Mouse (Mus musculus): ENCODE measurements around the gene Ascc3.

The Ascc3 gene

GRCm38 (mm10) chr10:50592355-50593293 lies at the start of gene Ascc3:
Gene Ascc3 (plus strand): TSS chr10:50592669.
- DNase-seq = peak; percentile 91

- DNase-seq = no peak
Observed at GRCm38 (mm10) chr10:50584721-50585120, 7.7 kb upstream of the Ascc3 start.

- DNase-seq = no peak
Observed at GRCm38 (mm10) chr10:50586556-50586955, 5.9 kb upstream of the Ascc3 start.

- DNase-seq = peak; percentile 3
Observed at GRCm38 (mm10) chr10:50593371-50593770, 902 bp downstream of the Ascc3 start.

DNA sequence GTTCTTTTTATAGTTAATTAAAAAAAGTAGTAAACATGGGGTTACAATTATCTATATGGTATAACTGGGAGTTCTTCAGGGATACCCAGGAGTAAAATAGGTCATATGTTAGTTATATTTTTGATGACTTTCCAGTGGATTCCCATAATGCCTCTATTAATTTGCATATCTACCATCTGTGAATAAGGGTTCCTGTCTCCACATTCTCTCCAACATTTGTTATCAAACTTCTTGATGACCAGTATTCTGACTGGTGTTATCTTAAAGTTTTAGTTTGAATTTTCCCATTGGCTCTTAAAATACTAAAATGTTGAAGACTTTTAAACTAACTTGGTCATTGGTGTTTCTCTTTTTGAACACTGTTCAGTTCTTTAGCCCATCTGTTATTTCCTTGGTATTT lies 2.9 kb downstream of the Ascc3 start:
- no peak for DNase-seq

- no peak for DNase-seq
Observed at GRCm38 (mm10) chr10:50604919-50605318, 12.4 kb downstream of the Ascc3 start.

DNA sequence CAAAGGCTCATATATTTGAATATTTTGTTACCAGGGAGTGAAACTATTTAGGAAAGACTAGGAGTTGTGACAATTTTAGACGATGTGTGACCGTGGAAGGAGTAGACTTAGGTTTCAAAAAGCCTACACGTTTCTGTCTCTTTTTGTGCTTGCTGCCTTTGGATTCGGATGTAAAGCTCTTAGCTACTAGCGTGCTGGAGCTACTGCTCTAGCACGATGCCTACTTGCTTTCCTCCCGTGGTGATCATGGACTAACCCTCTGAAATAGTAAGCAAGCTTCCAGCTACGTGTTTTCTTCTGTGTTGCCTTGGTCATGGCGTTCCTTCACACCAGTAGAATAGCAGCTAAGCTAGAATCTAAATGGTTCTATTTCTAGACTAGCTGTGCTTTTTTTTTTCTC lies 21.4 kb downstream of the Ascc3 start:
- no peak for DNase-seq

- no peak for DNase-seq
Observed at GRCm38 (mm10) chr10:50625874-50626273, 33.4 kb downstream of the Ascc3 start.

DNA sequence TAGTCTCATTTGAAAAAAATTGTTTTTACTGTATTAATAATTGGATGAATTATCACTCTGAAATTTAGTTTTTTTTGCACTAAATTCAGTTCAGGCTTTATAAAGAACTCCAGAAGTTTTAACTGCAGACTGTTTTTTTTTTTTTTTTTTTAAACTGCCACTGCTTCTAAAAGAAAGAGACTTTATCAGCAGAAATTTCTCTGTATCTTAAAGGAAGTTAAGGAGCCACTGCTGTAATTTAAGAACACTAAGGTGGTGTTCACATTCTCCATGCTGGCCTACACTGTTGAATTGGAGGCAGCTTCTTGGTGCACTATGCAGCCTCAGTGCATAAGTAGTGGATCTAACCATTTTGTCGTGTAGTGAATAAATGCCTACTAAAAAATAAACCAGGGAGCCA lies 47.1 kb downstream of the Ascc3 start:
- no peak for DNase-seq

GRCm38 (mm10) chr10:50650612-50651011 lies 58.1 kb downstream of the Ascc3 start:
- DNase-seq = peak; percentile 7

DNA sequence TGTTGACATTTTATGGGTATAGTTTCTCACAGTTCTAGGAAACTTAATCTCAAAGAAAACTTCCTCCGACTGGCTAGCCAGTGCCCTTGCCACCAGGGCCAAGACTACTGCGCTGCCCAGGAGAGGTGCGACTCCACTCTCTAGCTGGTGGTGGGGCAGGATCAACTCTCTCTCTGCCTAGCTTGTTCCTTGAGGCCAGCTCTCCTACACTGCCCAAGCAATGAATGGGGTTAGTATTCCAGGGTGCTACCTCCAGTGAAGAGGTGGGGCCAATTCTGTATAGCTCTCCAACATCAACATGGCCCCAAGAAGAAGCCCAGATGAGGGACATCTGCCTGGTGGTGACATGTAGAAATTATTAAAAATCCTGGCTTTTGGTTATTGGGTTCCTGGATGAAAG lies 61.1 kb downstream of the Ascc3 start:
- no peak for DNase-seq

- DNase-seq = no peak
Observed at GRCm38 (mm10) chr10:50657352-50657751, 64.9 kb downstream of the Ascc3 start.

GRCm38 (mm10) chr10:50671517-50671916 lies 79.0 kb downstream of the Ascc3 start:
- no peak for DNase-seq

GRCm38 (mm10) chr10:50690324-50690723 lies 97.9 kb downstream of the Ascc3 start:
- DNase-seq = no peak

DNA sequence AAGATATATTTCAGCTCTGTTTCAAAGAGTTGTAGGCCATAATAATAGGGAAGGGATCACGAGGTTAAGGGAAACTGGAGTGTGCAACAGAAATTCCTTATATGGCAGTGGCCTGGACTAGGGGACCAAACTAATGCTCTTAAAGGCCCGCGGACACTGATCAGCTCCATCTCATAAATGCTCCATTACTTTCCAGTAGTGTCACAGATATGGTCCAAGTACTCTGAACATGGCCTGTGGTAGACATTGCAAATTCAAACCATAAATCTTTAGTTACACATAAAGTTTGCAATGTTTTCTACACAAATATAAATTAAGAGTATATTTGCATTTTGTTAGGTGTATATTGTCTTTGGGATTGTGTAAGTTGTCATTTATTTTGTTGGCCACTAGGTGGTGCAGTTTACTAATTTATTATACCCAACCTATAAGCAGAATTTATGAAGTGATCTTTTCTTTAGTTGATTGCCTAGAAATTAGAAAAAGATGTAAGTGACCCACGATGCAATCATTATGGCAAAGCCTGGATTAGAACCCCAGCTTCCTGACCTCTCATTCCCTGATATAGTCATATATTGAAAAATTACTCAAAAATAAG lies 106.5 kb downstream of the Ascc3 start:
- DNase-seq = no peak

DNA sequence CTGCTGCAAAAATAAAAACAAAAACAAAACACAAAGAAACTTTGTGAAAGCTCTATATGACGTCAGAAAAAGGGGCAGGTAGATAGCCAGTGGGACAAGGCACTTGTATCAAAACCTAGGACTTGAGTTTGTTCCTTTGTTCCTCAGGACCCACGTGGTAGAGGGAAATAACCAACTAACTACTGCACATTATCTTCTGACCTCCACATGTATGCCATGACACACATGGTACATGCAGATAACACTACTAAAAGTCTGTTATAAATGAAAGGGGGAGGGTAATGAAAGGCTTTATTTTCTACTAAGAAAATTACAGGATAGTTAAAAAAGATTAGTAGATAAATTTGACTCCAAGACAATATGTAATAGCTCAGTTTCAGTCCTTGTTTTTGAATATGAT lies 109.3 kb downstream of the Ascc3 start:
- DNase-seq = no peak

- no peak for DNase-seq
Observed at GRCm38 (mm10) chr10:50702361-50702760, 109.9 kb downstream of the Ascc3 start.

DNA sequence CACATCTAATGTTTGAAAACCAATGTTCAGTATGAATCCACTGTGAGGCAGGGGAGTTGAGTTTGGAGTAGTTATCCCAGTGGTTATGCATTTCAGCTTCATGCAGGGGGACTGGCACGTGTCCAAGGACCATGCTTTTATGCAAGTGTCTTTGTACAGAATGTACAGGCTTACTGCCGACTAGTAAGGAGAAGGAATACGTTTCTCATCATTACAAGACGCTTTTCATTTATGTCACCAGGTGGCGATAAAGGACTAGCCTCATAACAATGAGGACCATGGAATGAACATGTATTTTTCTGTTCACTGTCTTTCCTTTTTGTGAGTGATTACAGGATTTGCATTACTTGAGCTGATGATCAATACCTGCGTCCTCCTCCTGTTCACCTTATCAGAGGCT lies 111.7 kb downstream of the Ascc3 start:
- DNase-seq = peak; percentile 21

DNA sequence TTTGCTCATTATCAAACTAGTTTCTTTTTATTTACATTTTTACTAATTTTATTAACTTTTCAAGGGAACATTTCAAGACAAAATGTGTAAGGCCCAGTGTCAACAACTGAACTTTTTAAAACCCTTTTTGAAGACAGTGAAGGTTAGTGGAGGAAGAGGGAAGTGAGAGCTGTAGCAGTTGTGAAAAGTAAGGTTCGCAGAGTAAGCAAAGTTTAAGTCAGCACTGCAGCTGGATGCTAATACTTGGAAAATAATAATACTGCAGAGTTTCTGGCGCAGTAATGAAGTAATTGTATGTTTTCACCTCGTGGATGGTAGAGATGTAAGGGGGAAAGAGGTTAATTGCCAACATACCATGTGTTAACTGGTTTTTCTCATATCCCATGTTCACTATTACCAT lies 112.4 kb downstream of the Ascc3 start:
- DNase-seq = no peak

DNA sequence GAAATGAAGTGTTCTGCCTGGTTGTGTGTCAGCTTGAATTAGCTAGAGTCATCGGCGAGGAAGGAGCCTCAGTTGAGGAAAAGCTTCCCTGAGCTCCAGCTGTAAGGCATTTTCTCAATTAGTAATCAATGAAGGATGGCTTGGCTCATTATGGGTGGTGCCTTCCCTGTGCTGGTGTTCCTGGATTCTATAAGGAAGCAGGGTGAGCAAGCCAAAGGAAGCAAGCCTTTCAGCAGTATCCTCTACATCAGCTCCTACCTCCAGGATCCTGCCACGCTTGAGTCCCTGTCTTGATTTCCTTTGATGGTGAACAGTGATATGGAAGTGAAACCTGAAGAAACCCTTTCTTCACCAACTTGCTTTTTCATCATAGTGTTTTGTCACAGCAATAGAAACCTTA lies 118.8 kb downstream of the Ascc3 start:
- no peak for DNase-seq

DNA sequence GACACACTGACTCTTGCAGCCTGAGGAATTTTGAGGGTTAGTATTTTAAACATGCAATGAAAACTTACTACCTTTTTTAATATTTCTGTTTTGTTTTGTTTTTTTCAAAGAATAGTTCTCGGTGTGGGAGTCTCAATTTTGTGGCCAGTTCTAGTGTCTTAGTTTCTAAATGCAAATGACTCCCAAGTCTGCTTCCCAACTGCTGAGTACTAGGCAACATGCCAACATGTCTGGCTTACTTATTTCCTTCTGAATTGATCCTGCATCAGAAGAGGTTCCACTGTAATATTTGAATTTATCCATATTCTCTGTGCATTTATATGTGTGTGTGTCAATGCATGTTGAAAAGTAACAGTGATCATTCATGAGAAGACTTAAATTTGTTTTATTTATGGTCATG lies 119.3 kb downstream of the Ascc3 start:
- no peak for DNase-seq

GRCm38 (mm10) chr10:50733459-50733858 lies 141.0 kb downstream of the Ascc3 start:
- DNase-seq = no peak

DNA sequence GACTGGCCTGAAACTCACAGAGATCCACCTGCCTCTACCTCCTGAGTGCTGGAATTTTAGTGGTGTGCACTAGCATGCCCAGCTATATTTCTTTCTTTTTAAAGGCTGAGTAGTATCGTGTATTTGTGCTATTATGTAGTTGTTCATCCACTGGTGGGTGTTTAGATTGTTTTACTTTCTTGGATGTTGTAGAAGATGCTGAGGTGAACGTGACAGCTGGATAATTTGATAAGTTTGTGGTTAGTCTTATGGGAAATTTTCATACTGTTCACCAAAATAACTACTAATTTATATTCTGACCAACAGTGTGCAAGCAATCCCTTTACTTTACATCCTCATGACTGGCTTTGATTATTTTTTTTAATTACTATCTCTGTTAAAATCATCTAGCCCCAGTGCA lies 169.6 kb downstream of the Ascc3 start:
- DNase-seq = no peak

DNA sequence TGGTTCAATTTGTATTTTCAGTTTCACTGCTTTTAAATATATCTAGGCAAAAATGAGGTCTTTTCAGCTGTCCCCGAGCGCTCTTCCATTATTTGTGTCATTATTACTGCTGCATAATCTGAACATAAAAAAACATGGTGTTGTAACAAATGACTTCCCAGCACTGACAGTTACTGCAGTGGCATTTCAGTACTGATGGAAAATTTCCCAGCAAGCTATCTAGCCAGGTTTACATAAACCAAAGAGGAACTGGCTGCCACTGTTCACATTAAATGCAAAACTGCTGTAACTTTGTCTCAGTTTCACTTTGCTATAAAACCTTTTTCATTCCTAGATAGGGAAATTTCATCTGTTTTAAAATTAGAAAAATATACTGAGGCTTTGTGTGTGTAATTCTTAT lies 170.5 kb downstream of the Ascc3 start:
- DNase-seq = no peak

All from thymus, postnatal 14 days (tissue).